Mouse (Mus musculus): ENCODE data around the gene Eno1. TPM values are rescaled to one million over a fixed set of nuclear protein-coding genes. Genes with fewer than 3 reads are reported as not detected.
"Not testable (repeated sequence)": the region's sequence is repeated elsewhere in the genome, so short reads cannot be mapped to it uniquely, and the experiment has no call there.

Eno1 gene
- polyA plus RNA-seq, 1 experiment from 2014 or later: 2,173 TPM

DNA sequence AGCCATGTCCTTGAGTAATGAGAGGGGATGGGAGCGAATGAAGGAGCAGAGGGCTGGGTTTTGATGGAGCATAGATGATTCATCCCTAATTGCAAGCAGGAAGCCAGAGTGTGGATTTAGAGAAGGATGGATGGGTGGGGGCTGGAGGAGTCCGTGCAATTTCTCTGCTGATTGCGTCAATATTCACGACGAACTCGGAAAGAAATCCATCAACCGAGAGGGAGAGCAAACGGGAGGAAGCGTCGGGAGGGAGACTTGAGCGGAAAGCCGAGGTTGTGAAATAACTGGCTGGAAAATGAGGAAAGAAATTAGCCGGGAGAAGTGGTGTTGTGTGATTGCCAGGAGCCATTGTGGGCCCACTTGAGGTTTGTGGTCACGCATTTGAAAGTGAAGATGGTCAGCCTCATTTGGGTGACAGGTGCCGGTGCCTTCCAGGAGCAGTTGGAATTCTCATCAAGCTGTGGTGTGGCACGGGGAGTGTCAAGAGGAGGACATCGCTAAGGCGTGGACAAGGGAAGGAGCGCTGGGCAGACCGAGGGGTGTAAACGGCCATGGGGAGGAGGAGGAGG lies 30.2 kb downstream of the Eno1 start:
- Histone ChIP-seq H3K27me3 (replicated peaks) (no peaks in the 10 kb centered on the region), H3K27ac (ENCODE audit: poor library complexity, severe bottlenecking) (no peak overlapping the region), H3K4me3 (no peak overlapping the region), H3K9me3 (replicated peaks) (no peaks in the 10 kb centered on the region), H3K4me2 (no peak overlapping the region), H3K36me3 (peaks cover 13% of the 10 kb centered on the region), H3K9ac (no peak overlapping the region), H3K4me1 (replicated peaks) (peaks cover 19% of the 10 kb centered on the region)
- no peak for ATAC-seq (ENCODE audit: insufficient number of reproducible peaks, low FRiP score)
- WGBS: 74% methylated on average over 21 of the region's 21 CpGs

DNA sequence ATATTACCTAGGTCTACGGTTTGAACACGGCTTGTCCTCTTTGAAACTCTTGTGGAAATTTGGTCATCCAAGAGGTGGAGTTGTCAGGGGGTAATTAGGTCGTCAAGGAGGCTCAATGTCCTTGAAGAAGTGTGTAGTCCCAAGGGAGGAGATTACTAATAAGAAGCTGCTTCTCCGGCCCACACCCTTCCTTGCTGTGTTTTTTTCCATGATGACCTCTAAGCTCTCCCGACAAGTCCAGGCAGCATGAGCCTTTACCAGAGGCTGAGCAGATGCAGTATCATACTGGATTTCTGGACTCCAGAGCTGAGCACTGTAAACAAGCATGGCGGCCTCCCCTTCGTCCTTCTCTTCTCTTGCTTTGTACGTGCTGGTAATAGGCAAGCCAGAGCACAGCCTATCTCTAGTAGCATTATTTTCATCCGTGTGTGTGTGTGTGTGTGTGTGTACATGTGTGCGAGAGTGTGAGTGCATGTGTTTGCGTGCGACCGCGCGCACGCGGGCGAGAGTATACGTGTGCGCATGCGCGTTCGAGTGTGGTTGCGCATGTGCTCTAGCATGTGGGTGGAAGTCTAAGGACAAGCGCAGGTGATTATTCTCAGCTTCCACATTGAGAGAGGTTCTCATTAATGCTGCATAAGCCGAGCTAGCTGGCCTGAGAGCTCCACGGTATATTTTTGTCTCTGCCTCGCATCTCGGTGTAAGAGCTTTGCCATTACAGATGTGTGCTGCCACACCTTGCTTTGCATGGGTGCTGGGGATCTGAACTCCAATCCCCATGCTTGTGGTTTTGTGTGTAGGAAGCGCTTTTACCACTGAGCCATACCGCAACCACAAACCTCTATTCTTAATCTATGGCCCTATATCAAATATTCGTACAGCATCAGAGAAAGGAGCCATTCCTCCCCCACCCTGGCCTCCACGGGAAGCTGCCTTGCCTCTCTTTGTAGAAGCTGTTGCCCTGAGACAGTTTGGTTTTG lies 32.4 kb downstream of the Eno1 start:
- H3K4me2 ChIP-seq: no peak overlapping the region
- H3K4me3 ChIP-seq: no peak overlapping the region
- no peaks in the 10 kb centered on the region for H3K9me3 ChIP-seq (replicated peaks)
- WGBS: 81% methylated on average over 33 of the region's 33 CpGs
- H3K27me3 ChIP-seq (replicated peaks): no peaks in the 10 kb centered on the region
- ATAC-seq (ENCODE audit: insufficient number of reproducible peaks, low FRiP score): no peak
- H3K9ac ChIP-seq: 0 out of 2 replicates have a peak overlapping the region, but pooled peaks have one; percentile 29
- H3K27ac ChIP-seq (ENCODE audit: poor library complexity, severe bottlenecking): peak overlapping the region; percentile 72
- no peaks in the 10 kb centered on the region for H3K36me3 ChIP-seq
- H3K4me1 ChIP-seq (replicated peaks): peaks cover 37% of the 10 kb centered on the region

DNA sequence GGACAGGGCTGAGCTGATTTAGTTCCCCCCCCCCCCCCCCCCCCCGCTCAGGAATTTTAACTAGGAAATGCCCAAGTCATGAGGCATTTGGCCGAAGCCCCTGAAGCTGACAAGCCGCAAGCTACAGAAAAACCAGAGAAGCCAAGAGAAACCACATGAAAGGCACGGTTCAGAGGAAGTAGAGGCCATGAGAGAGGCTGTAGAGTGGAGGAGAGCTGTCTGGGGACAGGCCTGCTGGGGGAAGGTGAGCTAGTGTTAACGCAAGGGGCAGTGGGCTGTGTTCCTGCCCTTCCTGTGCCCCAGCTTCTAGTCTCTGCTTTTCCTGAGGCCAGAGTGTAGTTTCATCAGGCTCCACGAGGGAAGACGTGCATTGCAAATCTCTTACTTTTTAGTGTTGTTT lies 33.2 kb downstream of the Eno1 start:
- H3K36me3 ChIP-seq: no peaks in the 10 kb centered on the region
- 16% methylated on average over 7 of the region's 7 CpGs for WGBS
- H3K27me3 ChIP-seq (replicated peaks): no peaks in the 10 kb centered on the region
- no peak overlapping the region for H3K4me3 ChIP-seq
- ATAC-seq (ENCODE audit: insufficient number of reproducible peaks, low FRiP score): 0 out of 2 replicates have a peak, but pooled peaks have one; percentile 42
- 0 out of 2 replicates have a peak overlapping the region, but pooled peaks have one; percentile 29 for H3K9ac ChIP-seq
- H3K4me1 ChIP-seq (replicated peaks): peaks cover 37% of the 10 kb centered on the region
- H3K9me3 ChIP-seq (replicated peaks): no peaks in the 10 kb centered on the region
- H3K27ac ChIP-seq (ENCODE audit: poor library complexity, severe bottlenecking): peak overlapping the region; percentile 72
- peak overlapping the region; percentile 34; the same call in 1 of the 2 replicates for H3K4me2 ChIP-seq

DNA sequence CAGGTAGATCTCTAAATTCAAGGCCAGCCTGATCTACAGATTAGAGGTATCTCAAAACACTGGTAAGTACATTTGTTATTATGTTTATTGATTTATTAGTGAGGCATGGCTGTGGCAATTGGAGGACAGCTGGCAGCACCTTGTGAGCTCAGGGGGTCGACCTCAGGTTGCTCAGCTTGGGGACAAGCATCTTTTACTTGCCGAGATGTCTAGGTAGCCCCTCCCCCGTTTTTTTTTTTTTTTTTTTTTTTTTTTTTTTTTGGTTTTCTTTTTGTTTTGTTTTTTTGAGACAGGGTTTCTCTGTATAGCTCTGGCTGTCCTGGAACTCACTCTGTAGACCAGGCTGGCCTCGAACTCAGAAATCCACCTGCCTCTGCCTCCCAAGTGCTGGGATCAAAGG lies 34.2 kb downstream of the Eno1 start:
- H3K4me3 ChIP-seq; H3K9ac ChIP-seq; H3K36me3 ChIP-seq; H3K27ac ChIP-seq (ENCODE audit: poor library complexity, severe bottlenecking); ATAC-seq (ENCODE audit: insufficient number of reproducible peaks, low FRiP score); H3K9me3 ChIP-seq (replicated peaks); H3K27me3 ChIP-seq (replicated peaks); H3K4me2 ChIP-seq: not testable (repeated sequence)
- WGBS: 66% methylated on average over 3 of the region's 4 CpGs
- peaks cover 37% of the 10 kb centered on the region for H3K4me1 ChIP-seq (replicated peaks)

DNA sequence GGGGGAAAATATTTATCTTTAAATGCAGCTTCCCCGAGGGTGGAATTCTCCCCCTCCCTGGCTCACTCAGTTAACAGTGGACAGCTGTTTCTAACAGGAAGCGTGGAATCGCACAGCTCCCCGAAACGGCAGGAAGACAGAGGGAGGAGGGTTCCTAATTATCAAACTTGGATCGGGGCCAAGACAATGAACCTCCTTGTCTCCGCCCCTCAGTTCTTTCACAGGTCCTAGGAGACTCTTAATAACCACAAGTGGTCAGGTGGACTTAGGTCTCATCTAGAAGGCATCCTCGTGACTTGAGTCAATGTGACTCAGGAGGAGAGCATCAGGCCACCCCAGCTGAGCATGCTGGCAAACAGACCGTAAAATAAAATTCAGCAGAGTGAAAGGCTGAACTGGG lies 36.2 kb downstream of the Eno1 start:
- Histone ChIP-seq H3K4me3 (no peak overlapping the region), H3K9me3 (replicated peaks) (no peaks in the 10 kb centered on the region), H3K9ac (0 out of 2 replicates have a peak overlapping the region, but pooled peaks have one; percentile 16), H3K27me3 (replicated peaks) (no peaks in the 10 kb centered on the region), H3K27ac (ENCODE audit: poor library complexity, severe bottlenecking) (peak overlapping the region; percentile 76), H3K36me3 (no peaks in the 10 kb centered on the region), H3K4me1 (replicated peaks) (peaks cover 37% of the 10 kb centered on the region), H3K4me2 (peak overlapping the region; percentile 31; the same call in 1 of the 2 replicates)
- ATAC-seq (ENCODE audit: insufficient number of reproducible peaks, low FRiP score): peak; percentile 52
- 16% methylated on average over 9 of the region's 9 CpGs for WGBS

DNA sequence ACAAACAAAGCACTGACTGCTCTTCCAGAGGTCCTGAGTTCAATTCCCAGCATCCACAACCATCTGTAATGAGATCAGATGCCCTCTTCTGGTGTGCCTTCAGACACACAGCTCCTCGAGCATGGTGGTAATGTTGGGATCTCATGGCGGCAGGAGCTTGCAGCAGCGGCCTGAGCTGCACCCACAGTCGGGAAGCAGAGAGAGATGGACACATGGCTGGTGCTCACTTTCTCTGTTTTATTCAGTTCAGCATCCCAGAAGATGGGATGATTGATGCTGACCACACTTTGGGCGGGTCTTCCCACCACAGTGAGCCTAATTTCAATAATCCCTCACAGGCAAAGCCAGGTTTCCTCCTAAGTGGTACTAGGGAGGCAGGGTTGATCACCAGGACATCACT lies 39.0 kb downstream of the Eno1 start:
- Histone ChIP-seq H3K4me1 (replicated peaks) (peaks cover 22% of the 10 kb centered on the region), H3K27me3 (replicated peaks) (no peaks in the 10 kb centered on the region), H3K27ac (ENCODE audit: poor library complexity, severe bottlenecking) (no peak overlapping the region), H3K36me3 (no peaks in the 10 kb centered on the region), H3K9ac (no peak overlapping the region), H3K4me2 (no peak overlapping the region), H3K9me3 (replicated peaks) (no peaks in the 10 kb centered on the region), H3K4me3 (no peak overlapping the region)
- WGBS: 75% methylated on average over 5 of the region's 5 CpGs
- no peak for ATAC-seq (ENCODE audit: insufficient number of reproducible peaks, low FRiP score)

DNA sequence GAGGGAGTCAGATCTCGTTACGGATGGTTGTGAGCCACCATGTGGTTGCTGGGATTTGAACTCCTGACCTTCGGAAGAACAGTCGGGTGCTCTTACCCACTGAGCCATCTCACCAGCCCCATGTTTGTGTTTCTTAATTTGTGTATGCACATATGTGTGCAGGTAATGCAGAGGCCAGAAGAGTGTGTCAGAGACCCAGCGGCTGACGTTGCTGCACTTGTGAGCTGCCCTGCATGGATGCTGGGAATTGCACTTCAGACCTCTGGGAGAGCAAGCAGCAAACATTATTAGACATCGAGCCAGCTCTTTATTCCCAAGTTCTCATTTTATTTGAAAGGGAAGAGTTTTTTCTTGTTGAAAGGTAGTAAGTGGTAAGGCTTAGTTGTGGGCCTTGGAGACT lies 42.8 kb downstream of the Eno1 start:
- not testable (repeated sequence) for H3K4me2 ChIP-seq; H3K36me3 ChIP-seq; H3K9me3 ChIP-seq (replicated peaks); ATAC-seq (ENCODE audit: insufficient number of reproducible peaks, low FRiP score); H3K4me3 ChIP-seq; H3K27ac ChIP-seq (ENCODE audit: poor library complexity, severe bottlenecking); H3K9ac ChIP-seq; H3K27me3 ChIP-seq (replicated peaks)
- peaks cover 16% of the 10 kb centered on the region for H3K4me1 ChIP-seq (replicated peaks)
- 86% methylated on average over 7 of the region's 7 CpGs for WGBS

DNA sequence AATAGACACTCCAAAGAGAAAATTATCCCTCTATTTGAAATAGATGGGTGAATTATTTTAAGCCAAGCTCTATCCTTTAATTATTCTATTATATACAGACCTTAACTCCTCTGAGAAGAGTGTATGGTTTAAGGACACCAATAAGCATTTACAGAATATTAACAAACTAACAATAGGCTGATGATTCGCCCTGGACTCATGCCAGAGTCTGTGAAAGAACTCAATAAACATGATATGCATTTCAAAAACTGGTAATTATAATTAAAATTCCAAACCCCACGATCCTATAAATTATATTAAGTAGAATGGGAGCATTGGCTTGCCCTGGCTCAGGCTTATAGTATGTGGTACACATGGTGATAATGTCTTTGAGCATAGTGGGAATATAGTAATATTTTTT lies 43.5 kb downstream of the Eno1 start:
- H3K9ac ChIP-seq: no peak overlapping the region
- no peak overlapping the region for H3K4me3 ChIP-seq
- no peaks in the 10 kb centered on the region for H3K9me3 ChIP-seq (replicated peaks)
- H3K27ac ChIP-seq (ENCODE audit: poor library complexity, severe bottlenecking): no peak overlapping the region
- peaks cover 16% of the 10 kb centered on the region for H3K4me1 ChIP-seq (replicated peaks)
- no peaks in the 10 kb centered on the region for H3K27me3 ChIP-seq (replicated peaks)
- ATAC-seq (ENCODE audit: insufficient number of reproducible peaks, low FRiP score): no peak
- no peaks in the 10 kb centered on the region for H3K36me3 ChIP-seq
- H3K4me2 ChIP-seq: no peak overlapping the region
- WGBS: 75% methylated on average over 2 of the region's 2 CpGs

DNA sequence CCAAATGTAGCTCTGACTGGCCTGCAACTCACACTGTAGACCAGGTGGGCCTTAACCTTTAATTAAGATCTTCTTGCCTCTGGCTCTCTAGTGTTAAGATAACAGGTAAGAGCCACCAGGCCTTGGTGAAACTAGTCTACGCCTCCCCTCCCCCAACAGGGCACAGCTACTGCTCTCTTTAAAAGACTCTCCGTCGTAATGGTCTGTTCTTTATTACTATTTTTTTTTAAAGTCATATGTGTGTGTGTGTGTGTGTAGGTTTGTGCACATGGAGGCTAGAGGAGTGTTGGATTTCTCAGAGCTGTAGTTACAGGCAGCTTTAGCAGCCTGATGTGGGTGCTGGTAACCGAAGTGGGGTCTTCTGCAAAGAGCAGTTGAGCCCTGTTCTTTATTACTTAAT lies 43.9 kb downstream of the Eno1 start:
- Histone ChIP-seq H3K27me3 (replicated peaks) (no peaks in the 10 kb centered on the region), H3K4me1 (replicated peaks) (peaks cover 17% of the 10 kb centered on the region), H3K27ac (ENCODE audit: poor library complexity, severe bottlenecking) (peak overlapping the region; percentile 66), H3K4me2 (peak overlapping the region; percentile 64), H3K9ac (0 out of 2 replicates have a peak overlapping the region, but pooled peaks have one; percentile 24), H3K36me3 (no peaks in the 10 kb centered on the region), H3K9me3 (replicated peaks) (no peaks in the 10 kb centered on the region), H3K4me3 (0 out of 2 replicates have a peak overlapping the region, but pooled peaks have one; percentile 15)
- 55% methylated on average over 4 of the region's 4 CpGs for WGBS
- ATAC-seq (ENCODE audit: insufficient number of reproducible peaks, low FRiP score): no peak

DNA sequence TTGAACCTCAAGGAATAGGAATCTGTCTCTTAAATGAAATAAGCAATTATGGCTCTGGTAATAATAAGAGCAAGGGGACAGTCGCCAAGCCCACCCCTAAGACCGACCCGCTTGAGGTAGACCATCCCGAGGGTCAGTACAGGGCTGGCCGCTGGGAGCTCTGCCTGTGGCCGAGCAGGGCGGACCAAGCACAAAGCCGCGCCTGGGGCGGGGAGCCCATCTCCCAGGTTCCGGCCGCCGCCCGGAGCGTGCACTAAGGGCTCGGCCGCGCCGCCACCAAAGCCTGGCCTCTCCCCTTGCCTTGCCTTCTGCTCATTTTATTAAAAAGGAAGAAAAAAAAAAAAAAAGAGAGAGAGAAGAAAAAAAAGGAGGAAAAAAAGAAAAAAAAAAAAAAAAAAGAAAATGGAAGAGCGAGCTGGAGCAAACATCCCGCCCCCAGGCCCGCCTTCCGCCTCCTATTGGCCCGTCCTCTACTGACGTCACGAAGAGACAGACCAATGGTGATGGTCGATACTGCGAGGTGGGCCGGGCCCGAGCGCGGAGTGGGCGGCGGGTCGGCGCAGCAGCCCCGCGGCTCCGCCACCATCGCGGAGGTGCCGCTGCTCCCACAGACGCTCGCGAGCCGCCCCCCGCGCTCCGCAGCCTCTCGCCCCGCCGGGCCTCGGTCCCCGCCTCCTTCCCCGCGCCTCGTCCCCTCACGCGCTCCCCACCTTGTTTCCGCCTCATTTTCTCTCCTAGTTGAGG lies 44.7 kb downstream of the Eno1 start, which contains the start of gene Rere:
TSS of gene Rere (plus strand) at position 629 of the 744 bp plus-strand sequence.
- peak within 1 kb of the TSS; percentile 99 for H3K4me3 ChIP-seq
- no peaks in the 10 kb centered on the region for H3K36me3 ChIP-seq
- H3K4me2 ChIP-seq: peak within 1 kb of the TSS; percentile 84
- H3K9me3 ChIP-seq (replicated peaks): no peaks in the 10 kb centered on the region
- peak within 1 kb of the TSS; percentile 100 for H3K9ac ChIP-seq
- H3K4me1 ChIP-seq (replicated peaks): peaks cover 23% of the 10 kb centered on the region
- peak within 1 kb of the TSS; percentile 97 for H3K27ac ChIP-seq (ENCODE audit: poor library complexity, severe bottlenecking)
- under 1% methylated on average over 60 of the region's 60 CpGs for WGBS
- no peaks in the 10 kb centered on the region for H3K27me3 ChIP-seq (replicated peaks)
- peak; percentile 99 for ATAC-seq (ENCODE audit: insufficient number of reproducible peaks, low FRiP score)
